Mouse (Mus musculus) kidney, adult 2 months (tissue): ENCODE results near the gene Epb41l4b.

Experiments
- CTCF ChIP-seq: fragments of 200-500 bp; conservative IDR thresholded peaks from 2 replicates; pipeline ENCODE4 v1.5.1; 2011; ENCODE audit warnings: low read depth, mild to moderate bottlenecking, control low read depth, low read length, moderate library complexity, mixed read lengths; ENCODE audit not compliant: insufficient read depth, insufficient read length
- POLR2A ChIP-seq: fragments of 200-500 bp; IDR thresholded peaks from one replicate; pipeline ENCODE4 v1.6.1; 2011; ENCODE audit warnings: low read depth, low read length, control low read depth

DNA sequence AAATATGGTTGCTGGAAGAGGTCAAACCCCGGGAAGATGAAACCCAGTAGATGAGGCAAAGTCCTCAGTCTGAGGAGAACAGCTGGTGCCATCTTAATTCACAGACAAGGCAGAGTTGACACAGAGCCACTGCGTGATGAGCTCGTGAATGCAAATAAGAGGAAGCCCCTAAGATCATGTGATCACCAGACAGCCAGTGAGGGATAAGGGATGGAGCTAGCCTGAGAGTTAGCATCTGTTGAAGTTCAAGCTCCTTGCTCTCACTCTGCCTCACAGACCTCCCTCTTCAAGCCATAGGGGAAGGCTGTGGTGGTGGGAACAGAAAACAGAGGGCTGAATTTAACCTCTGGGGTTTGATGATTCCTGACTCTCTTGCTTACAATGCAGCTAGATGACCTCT lies 22.4 kb upstream of the Epb41l4b start:
- TF ChIP-seq CTCF (no peak), POLR2A (no peak)
